Mouse (Mus musculus): ENCODE measurements around the gene Elmo3. TPM values are rescaled to one million over a fixed set of nuclear protein-coding genes. Genes with fewer than 3 reads are reported as not detected.

The Elmo3 gene
- total and polyA plus RNA-seq, 3 experiments = 1.3 to 2.9 TPM; not detected in 1

- no peaks in the 10 kb centered on the region for H3K27me3 ChIP-seq (ENCODE audit: control insufficient read depth in 1 of 2, insufficient read depth in 2 of 2, low read length in 2 of 2)
- H3K4me1 ChIP-seq (ENCODE audit: control insufficient read depth in 1 of 2, insufficient read depth in 2 of 2, low read length in 2 of 2) = peaks cover 0 to 2% of the 10 kb centered on the region in 2 experiments; a peak in 2 of 4 replicates
- TF ChIP-seq HCFC1 (IDR thresholded peaks at IDR 0.05; ENCODE audit: low read depth, low read length) (no peak), NELFE (IDR thresholded peaks at IDR 0.05; ENCODE audit: low read depth, low read length) (no peak), MAZ (IDR thresholded peaks at IDR 0.05; ENCODE audit: low read depth, low read length) (no peak), CHD1 (IDR thresholded peaks at IDR 0.05; ENCODE audit: low read depth, low read length) (no peak), ZNF384 (IDR thresholded peaks at IDR 0.05; ENCODE audit: low read depth, low read length) (no peak), MXI1 (IDR thresholded peaks at IDR 0.05; ENCODE audit: low read depth, low read length) (no peak), KAT2A (conservative IDR thresholded peaks at IDR 0.05; ENCODE audit: low read depth, low read length) (no peak), CTCF (IDR thresholded peaks at IDR 0.05 in 2 of 3, conservative IDR thresholded peaks at IDR 0.05 in 1 of 3; ENCODE audit: control insufficient read depth in 1 of 3, insufficient read depth in 1 of 3, low read depth in 2 of 3, low read length in 3 of 3, poor library complexity in 1 of 3, severe bottlenecking in 1 of 3) (no peak), ZC3H11A (IDR thresholded peaks at IDR 0.05; ENCODE audit: low read depth, low read length) (no peak), CHD2 (IDR thresholded peaks at IDR 0.05; ENCODE audit: low read length) (no peak), GATA1 (IDR thresholded peaks at IDR 0.05; ENCODE audit: low read depth, low read length) (no peak), SMC3 (IDR thresholded peaks at IDR 0.05; ENCODE audit: low read depth, low read length) (no peak), TAL1 (IDR thresholded peaks at IDR 0.05; ENCODE audit: low read length) (no peak), MYB (IDR thresholded peaks at IDR 0.05; ENCODE audit: low read depth, low read length) (no peak), MYC (IDR thresholded peaks at IDR 0.05; ENCODE audit: low read depth, low read length) (no peak), ETS1 (IDR thresholded peaks at IDR 0.05; ENCODE audit: low read depth, low read length) (no peak), POLR2AphosphoS5 (IDR thresholded peaks at IDR 0.05; ENCODE audit: borderline replicate concordance, low read depth, low read length) (no peak), SIN3A (IDR thresholded peaks at IDR 0.05; ENCODE audit: low read length) (no peak), RAD21 (IDR thresholded peaks at IDR 0.05; ENCODE audit: low read depth, low read length) (no peak), POLR2AphosphoS2 (IDR thresholded peaks at IDR 0.05; ENCODE audit: low read length) (no peak)
- H3K79me2 ChIP-seq (ENCODE audit: control insufficient read depth, insufficient read depth, low read length, poor library complexity) = peaks cover under 1% of the 10 kb centered on the region
- peaks cover 1 to 9% of the 10 kb centered on the region in 2 experiments for H3K36me3 ChIP-seq (ENCODE audit: control insufficient read depth in 1 of 2, insufficient read depth in 2 of 2, low read length in 2 of 2)
- no peaks in the 10 kb centered on the region for H3K9me3 ChIP-seq (replicated peaks; ENCODE audit: insufficient read depth, low read length)
- no peak for DNase-seq (ENCODE audit: low read depth, low spot score)
- no peak overlapping the region for H3K4me3 ChIP-seq (ENCODE audit: control insufficient read depth in 1 of 2, insufficient read depth in 1 of 2, low read depth in 2 of 2, low read length in 2 of 2)
- H3K9ac ChIP-seq (ENCODE audit: control insufficient read depth, low read depth, low read length, poor library complexity, severe bottlenecking) = no peak overlapping the region
- H3K27ac ChIP-seq (ENCODE audit: control insufficient read depth, low read depth, low read length) = no peak overlapping the region
Measured at GRCm38 (mm10) chr8:105332523-105332922, 27.1 kb downstream of the Elmo3 start.

GRCm38 (mm10) chr8:105336373-105337130 lies 31.2 kb downstream of the Elmo3 start:
- no peak overlapping the region for H3K27ac ChIP-seq (ENCODE audit: control insufficient read depth, low read depth, low read length)
- H3K4me3 ChIP-seq (ENCODE audit: control insufficient read depth in 1 of 2, insufficient read depth in 1 of 2, low read depth in 2 of 2, low read length in 2 of 2) = no peak overlapping the region
- DNase-seq (ENCODE audit: low read depth, low spot score) = peak; percentile 12
- no peaks in the 10 kb centered on the region for H3K27me3 ChIP-seq (ENCODE audit: control insufficient read depth in 1 of 2, insufficient read depth in 2 of 2, low read length in 2 of 2)
- H3K4me1 ChIP-seq (ENCODE audit: control insufficient read depth in 1 of 2, insufficient read depth in 2 of 2, low read length in 2 of 2) = peaks cover 15 to 35% of the 10 kb centered on the region in 2 experiments; a peak in 3 of 4 replicates
- H3K9me3 ChIP-seq (replicated peaks; ENCODE audit: insufficient read depth, low read length) = no peaks in the 10 kb centered on the region
- H3K79me2 ChIP-seq (ENCODE audit: control insufficient read depth, insufficient read depth, low read length, poor library complexity) = no peaks in the 10 kb centered on the region
- no peak for TF ChIP-seq MYB (IDR thresholded peaks at IDR 0.05; ENCODE audit: low read depth, low read length)
- peak; percentile 16; the same call in 1 of the 2 replicates for TF ChIP-seq POLR2AphosphoS2 (IDR thresholded peaks at IDR 0.05; ENCODE audit: low read length)
- peaks cover 0 to 27% of the 10 kb centered on the region in 2 experiments; a peak in 2 of 4 replicates for H3K36me3 ChIP-seq (ENCODE audit: control insufficient read depth in 1 of 2, insufficient read depth in 2 of 2, low read length in 2 of 2)
- no peak overlapping the region for H3K9ac ChIP-seq (ENCODE audit: control insufficient read depth, low read depth, low read length, poor library complexity, severe bottlenecking)

Measured in MEL (cell line).